ENCODE assay signal across 17 mouse cellular contexts in genomic region chr10:69369321-69369720, GRCm38 (mm10).
"Had no signal": no experiment of that assay in that cellular context is flagged by ENCODE, and none has a peak within 500 bp of the region (broad histone marks: within the 10 kb centered on the region; RNA-seq: fewer than 3 reads in every experiment).

No protein-coding gene starts in this region.

- H3K9ac ChIP-seq: neural tube, embryonic 12.5 days; neural tube, embryonic 13.5 days; neural tube, embryonic 15.5 days; stomach, embryonic 15.5 days had no signal

- H3K4me2 ChIP-seq: neural tube, embryonic 12.5 days; neural tube, embryonic 13.5 days; neural tube, embryonic 15.5 days; stomach, embryonic 15.5 days had no signal

- DNase-seq: retina, postnatal 1 day; right cerebral cortex, adult 18-20 months; right cerebral cortex, postnatal 14 days; right cerebral cortex, postnatal 25 days; right cerebral cortex, postnatal 4 days; spleen, adult 18-20 months; thymus, adult 18-20 months; thymus, adult 2 months; thymus, postnatal 14 days; thymus, postnatal 25 days; thymus, postnatal 36 days; thymus, postnatal 4 days had no signal

- H3K27ac ChIP-seq: neural tube, embryonic 12.5 days; neural tube, embryonic 13.5 days; neural tube, embryonic 15.5 days; stomach, embryonic 15.5 days; stomach, postnatal 0 days had no signal

- H3K9me3 ChIP-seq: neural tube, embryonic 12.5 days; neural tube, embryonic 13.5 days; neural tube, embryonic 15.5 days; stomach, embryonic 15.5 days had no signal

- H3K36me3 ChIP-seq: neural tube, embryonic 12.5 days; neural tube, embryonic 13.5 days; neural tube, embryonic 15.5 days; stomach, embryonic 15.5 days had no signal

- H3K4me3 ChIP-seq: neural tube, embryonic 12.5 days; neural tube, embryonic 13.5 days; neural tube, embryonic 15.5 days; stomach, embryonic 15.5 days had no signal

- H3K4me1 ChIP-seq: neural tube, embryonic 12.5 days; neural tube, embryonic 13.5 days; neural tube, embryonic 15.5 days; stomach, embryonic 15.5 days had no signal

- H3K27me3 ChIP-seq: neural tube, embryonic 12.5 days; neural tube, embryonic 13.5 days; neural tube, embryonic 15.5 days; stomach, embryonic 15.5 days had no signal
